Mouse (Mus musculus) embryonic facial prominence, embryonic 11.5 days (tissue): ENCODE results near the gene Efnb1. TPM values are rescaled to one million over a fixed set of nuclear protein-coding genes. Genes with fewer than 3 reads are reported as not detected.

Source experiments
- ATAC-seq: fragments of 200-750 bp; cut with Nextera tagmentation; replicated peaks from 2 replicates; pipeline ENCODE4 v1.8.0; 2017; ENCODE audit warnings: low read depth; ENCODE audit not compliant: insufficient number of reproducible peaks, low FRiP score, low TSS enrichment
- DNase-seq: peaks from one replicate; pipeline ENCODE4 v3.0.0-alpha.2; 2015; ENCODE audit warnings: low spot score
- H3K27ac ChIP-seq: fragments of 300-500 bp; sonication (generic); replicated peaks from 2 replicates; pipeline ENCODE4 v1.5.1; 2014; ENCODE audit warnings: mild to moderate bottlenecking, low read depth, low read length, control low read depth
- H3K27me3 ChIP-seq: fragments of 300-500 bp; sonication (generic); 2 replicates; pipeline ENCODE4 v1.6.1; 2014; ENCODE audit warnings: mild to moderate bottlenecking, low read length, moderate library complexity, mixed read lengths; ENCODE audit not compliant: control insufficient read depth, insufficient read depth
- H3K36me3 ChIP-seq: fragments of 300-500 bp; sonication (generic); replicated peaks from 2 replicates; pipeline ENCODE4 v1.6.1; 2014; ENCODE audit warnings: low read depth, mild to moderate bottlenecking, low read length, moderate library complexity, mixed read lengths; ENCODE audit not compliant: control insufficient read depth, insufficient read depth
- H3K4me1 ChIP-seq: fragments of 300-500 bp; sonication (generic); 2 replicates; pipeline ENCODE4 v1.6.1; 2014; ENCODE audit warnings: low read length, mixed read lengths; ENCODE audit not compliant: control insufficient read depth, insufficient read depth
- H3K4me2 ChIP-seq: fragments of 300-500 bp; sonication (generic); 2 replicates; pipeline ENCODE4 v1.6.1; 2014; ENCODE audit warnings: low read depth, mild to moderate bottlenecking, control low read depth, low read length, moderate library complexity
- H3K4me3 ChIP-seq: fragments of 300-500 bp; sonication (generic); 2 replicates; pipeline ENCODE4 v1.5.1; 2014; ENCODE audit warnings: low read depth, low read length, control low read depth
- H3K9ac ChIP-seq: fragments of 300-500 bp; sonication (generic); replicated peaks from 2 replicates; pipeline ENCODE4 v1.6.1; 2014; ENCODE audit warnings: mild to moderate bottlenecking, control low read depth, low read length
- H3K9me3 ChIP-seq: fragments of 300-500 bp; sonication (generic); replicated peaks from 2 replicates; pipeline ENCODE4 v1.6.1; 2016; ENCODE audit warnings: mild to moderate bottlenecking, low read length, inconsistent platforms, mixed read lengths; ENCODE audit not compliant: control insufficient read depth
- WGBS: fragments of 180-500 bp; shearing (Covaris S2); extraction: QIAGEN DNeasy Blood & Tissue Kit; methylation state at CpG from one replicate; pipeline ENCODE4 v1.1.7; 2014; 5-methylcytosine and 5-hydroxymethylcytosine counted together
- polyA plus RNA-seq: library from polyadenylated mRNA; unstranded; fragments of >200 nt; fragmentation: Nextera tagmentation; extraction: Ambion mirVana; gene quantifications from 2 replicates; pipeline ENCODE4 v1.2.1, GENCODE M21; 2014

Gene Efnb1
- polyA plus RNA-seq, 1 experiment from 2014 or later, result 26.0 TPM

DNA sequence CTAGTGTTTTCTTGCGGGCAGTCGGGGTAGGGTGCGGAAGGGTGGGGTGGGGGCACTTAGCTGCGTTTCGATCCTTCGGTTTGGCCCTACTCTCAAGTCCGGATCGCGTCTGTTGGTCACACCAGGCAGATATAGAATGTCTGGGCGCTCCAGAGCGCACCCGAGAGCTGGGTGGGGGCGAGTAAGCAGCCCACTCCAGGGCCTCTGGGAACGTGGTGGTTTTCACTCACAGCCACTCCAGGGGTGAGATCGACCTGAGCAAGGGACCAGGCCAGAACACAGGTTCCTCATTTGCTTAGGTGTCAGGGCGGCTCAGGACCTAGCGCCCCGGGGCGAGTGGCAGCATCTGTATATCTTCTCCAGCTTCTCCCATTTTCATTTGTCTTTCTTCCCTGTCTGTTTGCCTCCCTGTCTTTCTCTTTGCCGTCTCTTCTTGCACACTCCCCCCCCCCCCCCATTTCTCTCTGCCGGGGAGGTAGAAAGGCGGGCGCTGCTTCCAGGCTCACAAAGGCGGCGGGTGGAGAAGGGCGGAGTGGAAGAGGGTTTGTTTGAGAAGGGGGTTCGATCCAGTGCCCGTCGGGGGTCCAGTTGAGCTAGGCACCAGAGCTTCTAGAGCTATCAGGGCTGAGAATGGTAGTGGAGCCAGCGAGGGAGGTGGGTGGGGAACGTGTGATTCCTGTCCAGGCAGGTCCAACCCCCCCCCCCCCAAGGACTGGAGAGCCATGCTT is 1.4 kb downstream of the Efnb1 start:
- Histone ChIP-seq H3K4me1 (no peaks in the 10 kb centered on the region; the same call in 1 of the 2 replicates), H3K4me3 (peak overlapping the region; percentile 78), H3K4me2 (peak overlapping the region; percentile 65), H3K9me3 (no peaks in the 10 kb centered on the region), H3K36me3 (no peaks in the 10 kb centered on the region), H3K27ac (no peak overlapping the region), H3K9ac (peak overlapping the region; percentile 84), H3K27me3 (no peaks in the 10 kb centered on the region)
- no peak for DNase-seq
- no peak for ATAC-seq
- WGBS, result 26% methylated on average over 31 of the region's 31 CpGs

DNA sequence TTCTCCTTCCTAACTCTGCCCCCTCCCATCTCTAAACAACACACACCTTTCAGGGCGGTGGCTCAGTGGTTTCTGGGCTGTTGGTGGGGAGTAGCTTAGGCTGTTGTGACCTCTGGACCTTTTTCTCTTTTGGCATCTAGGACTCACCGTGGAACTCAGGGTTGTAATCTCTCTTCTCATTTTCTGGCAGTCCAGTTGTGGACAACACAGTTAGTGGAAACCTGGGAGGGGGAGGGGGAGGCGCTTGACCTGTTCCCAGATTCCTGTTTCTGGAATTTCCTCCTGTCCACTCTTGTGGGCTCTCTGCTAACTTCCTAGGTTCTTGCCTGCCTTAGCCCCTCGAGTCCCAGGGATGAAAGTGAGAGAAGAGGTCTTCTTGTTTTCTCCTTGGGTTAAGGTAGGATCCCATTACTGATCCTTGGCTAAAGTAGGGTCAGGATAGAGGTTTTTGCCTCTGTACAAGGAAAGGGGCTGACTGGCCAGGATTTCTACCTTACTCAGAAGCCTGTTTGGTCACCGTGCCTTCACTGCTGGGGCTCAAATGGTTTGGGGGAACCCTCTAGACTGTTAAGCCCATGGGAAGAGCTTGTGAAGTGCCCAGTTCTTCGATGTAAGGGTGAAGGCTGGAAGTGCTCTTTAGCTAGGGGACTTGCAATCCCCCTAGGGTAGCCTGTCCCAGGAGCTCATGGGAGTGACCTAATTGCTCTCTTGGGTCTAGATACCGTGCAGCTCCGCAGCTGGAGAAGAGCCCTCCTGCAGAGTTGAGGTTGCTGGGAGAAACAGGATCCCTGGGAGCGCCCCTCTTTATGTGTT is 2.2 kb downstream of the Efnb1 start:
- no peak overlapping the region for H3K27ac ChIP-seq
- H3K4me1 ChIP-seq, result no peaks in the 10 kb centered on the region; the same call in 1 of the 2 replicates
- no peaks in the 10 kb centered on the region for H3K9me3 ChIP-seq
- no peak for DNase-seq
- H3K4me2 ChIP-seq, result peak overlapping the region; percentile 65
- no peak for ATAC-seq
- H3K4me3 ChIP-seq, result peak overlapping the region; percentile 78
- H3K36me3 ChIP-seq, result no peaks in the 10 kb centered on the region
- H3K9ac ChIP-seq, result peak overlapping the region; percentile 84
- WGBS, result 26% methylated on average over 9 of the region's 9 CpGs
- no peaks in the 10 kb centered on the region for H3K27me3 ChIP-seq

DNA sequence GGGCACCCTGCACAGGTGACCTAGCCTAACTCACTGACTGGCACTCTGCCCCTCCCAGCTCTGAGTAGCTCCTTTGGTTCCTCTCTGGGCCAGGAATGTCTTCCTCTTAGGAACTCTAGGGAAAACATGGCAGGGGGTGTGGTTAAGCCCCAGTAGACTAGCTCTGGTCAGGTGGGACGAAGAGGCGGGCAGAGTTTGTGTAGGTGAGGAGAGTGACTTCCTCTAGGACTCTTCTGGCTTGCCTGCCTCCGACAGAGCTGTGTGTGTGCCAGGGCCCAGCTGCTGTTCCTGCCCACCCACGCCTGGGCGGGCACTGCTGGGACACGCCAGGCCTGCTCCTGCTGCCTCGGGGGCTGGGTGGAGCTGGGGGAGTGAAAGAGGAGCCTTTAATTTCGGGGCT is 5.1 kb downstream of the Efnb1 start:
- Histone ChIP-seq H3K4me2 (peak overlapping the region; percentile 21), H3K9me3 (no peaks in the 10 kb centered on the region), H3K4me1 (no peaks in the 10 kb centered on the region; the same call in 1 of the 2 replicates), H3K27me3 (no peaks in the 10 kb centered on the region), H3K9ac (no peak overlapping the region; the same call in 1 of the 2 replicates), H3K4me3 (0 out of 2 replicates have a peak overlapping the region, but pooled peaks have one; percentile 6), H3K36me3 (no peaks in the 10 kb centered on the region), H3K27ac (0 out of 2 replicates have a peak overlapping the region, but pooled peaks have one; percentile 20)
- WGBS, result 74% methylated on average over 6 of the region's 8 CpGs
- ATAC-seq (no peak), DNase-seq (no peak)

DNA sequence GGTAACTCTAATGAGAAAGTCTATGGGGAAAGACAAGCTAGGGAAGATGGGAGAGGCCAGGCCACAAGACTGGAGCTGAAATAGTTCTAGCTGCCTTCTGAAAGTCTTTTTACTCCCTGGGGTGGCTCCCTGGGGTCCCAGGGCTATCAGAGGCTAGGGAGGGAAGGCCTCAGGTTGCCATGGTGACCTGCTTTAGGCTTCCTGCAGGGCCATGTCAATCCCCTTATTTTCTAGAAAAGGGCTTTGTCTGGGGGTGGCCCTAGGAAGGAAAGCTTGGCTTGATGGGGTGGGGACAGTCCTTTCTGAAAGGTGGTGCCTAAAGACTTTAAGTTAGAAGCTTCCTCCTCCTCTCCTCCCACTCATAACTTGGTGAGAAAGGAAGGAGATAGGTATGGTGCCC is 6.0 kb downstream of the Efnb1 start:
- Histone ChIP-seq H3K9ac (no peak overlapping the region), H3K27me3 (no peaks in the 10 kb centered on the region; the same call in 1 of the 2 replicates), H3K4me2 (no peak overlapping the region), H3K4me3 (no peak overlapping the region), H3K4me1 (no peaks in the 10 kb centered on the region; the same call in 1 of the 2 replicates), H3K9me3 (no peaks in the 10 kb centered on the region), H3K36me3 (no peaks in the 10 kb centered on the region), H3K27ac (no peak overlapping the region)
- no peak for ATAC-seq
- DNase-seq, result no peak

DNA sequence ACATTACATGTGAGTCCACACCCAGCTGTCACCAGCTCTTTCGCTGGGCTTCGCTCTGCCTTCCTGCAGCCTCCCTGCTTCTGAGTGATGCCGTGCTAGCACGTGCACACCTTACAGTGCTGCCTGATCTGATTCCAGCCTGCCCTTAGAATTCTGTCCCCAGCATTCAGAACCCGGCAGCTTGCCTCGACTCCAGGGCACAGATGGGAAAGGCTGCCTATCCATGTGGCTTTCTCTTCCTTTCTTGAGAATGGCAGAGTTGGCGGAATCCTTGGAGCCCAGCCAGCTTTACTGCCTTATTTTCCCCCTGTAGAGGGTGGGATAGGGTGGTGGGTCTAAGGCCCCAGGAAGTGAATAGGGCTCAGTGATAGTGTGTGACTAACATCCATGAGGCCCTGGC is 9.6 kb downstream of the Efnb1 start:
- H3K4me3 ChIP-seq, result no peak overlapping the region
- H3K27me3 ChIP-seq, result no peaks in the 10 kb centered on the region; the same call in 1 of the 2 replicates
- WGBS, result 87% methylated on average over 7 of the region's 7 CpGs

DNA sequence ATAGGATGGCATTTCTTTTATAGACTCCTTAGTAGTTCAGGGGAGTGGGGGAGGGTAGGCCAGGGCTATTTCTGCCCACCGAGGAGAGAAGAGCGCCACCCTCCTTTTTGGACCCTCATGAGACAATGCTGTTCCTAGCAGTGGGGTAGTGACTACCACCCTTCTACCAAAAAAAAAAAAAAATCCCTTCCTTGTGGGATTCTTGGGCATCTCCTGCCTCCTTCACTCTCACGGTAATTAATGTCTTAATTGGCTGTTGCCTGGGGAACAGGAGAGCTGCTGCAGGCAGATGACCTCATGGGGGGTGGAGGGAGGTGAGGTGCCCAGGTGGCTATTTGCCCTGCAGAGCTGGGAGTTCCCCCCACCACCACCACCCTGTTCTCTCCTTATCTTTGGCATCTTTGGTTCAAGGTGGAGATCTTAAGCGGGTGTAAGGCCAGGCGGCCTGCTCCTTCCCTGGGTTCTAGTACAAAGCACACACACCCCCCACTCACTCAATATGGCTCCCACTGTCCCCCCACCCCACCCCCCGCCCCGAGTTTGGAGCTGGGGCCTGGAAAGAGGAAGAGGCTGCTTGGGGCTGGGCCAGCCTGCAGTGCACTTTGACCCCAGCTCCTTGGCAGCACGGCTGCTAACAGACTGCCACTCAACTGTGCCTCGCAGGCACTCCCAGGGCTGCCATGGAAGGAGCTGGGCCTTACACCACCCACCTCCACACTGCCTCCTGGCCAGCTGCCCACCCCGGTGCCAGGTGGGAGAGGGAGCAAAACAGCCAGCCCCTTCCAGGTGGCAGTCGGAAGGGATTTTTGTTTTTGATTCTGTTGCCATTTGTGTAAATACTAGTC is 12.4 kb downstream of the Efnb1 start:
- H3K27me3 ChIP-seq, result no peaks in the 10 kb centered on the region; the same call in 1 of the 2 replicates
- H3K36me3 ChIP-seq, result no peaks in the 10 kb centered on the region
- 46% methylated on average over 10 of the region's 11 CpGs for WGBS
- no peak overlapping the region for H3K27ac ChIP-seq
- no peaks in the 10 kb centered on the region for H3K4me1 ChIP-seq
- H3K9ac ChIP-seq, result no peak overlapping the region
- no peak overlapping the region for H3K4me2 ChIP-seq
- no peaks in the 10 kb centered on the region for H3K9me3 ChIP-seq
- H3K4me3 ChIP-seq, result no peak overlapping the region
- ATAC-seq, result no peak
- no peak for DNase-seq

More for the DNA sequence above, 9.6 kb downstream of the Efnb1 start:
- Histone ChIP-seq H3K36me3 (no peaks in the 10 kb centered on the region), H3K4me2 (no peak overlapping the region), H3K4me1 (no peaks in the 10 kb centered on the region), H3K9ac (no peak overlapping the region), H3K9me3 (no peaks in the 10 kb centered on the region), H3K27ac (no peak overlapping the region)
- no peak for ATAC-seq
- DNase-seq, result no peak

DNA sequence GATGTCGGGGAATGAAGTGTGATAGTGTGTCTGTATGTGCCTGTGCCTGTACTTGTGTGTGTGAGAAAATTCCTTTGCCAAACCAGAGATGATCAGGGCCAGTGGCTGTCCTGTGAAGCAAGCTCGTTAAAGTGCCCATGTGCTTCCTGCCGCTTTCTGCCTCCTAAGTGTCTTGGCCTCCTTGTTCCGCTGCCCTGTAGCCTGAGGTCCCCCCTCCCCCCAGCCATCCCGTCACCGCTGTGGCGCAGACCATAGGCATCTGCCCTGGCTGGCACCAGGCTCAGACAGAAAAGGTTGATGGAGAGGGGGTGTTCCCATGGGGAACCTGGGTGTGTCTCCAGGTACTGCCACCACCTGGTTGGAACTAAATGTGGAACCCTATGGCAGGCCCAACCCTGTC is 13.1 kb downstream of the Efnb1 start:
- Histone ChIP-seq H3K9ac (no peak overlapping the region), H3K36me3 (no peaks in the 10 kb centered on the region), H3K4me1 (no peaks in the 10 kb centered on the region), H3K4me3 (no peak overlapping the region), H3K27ac (no peak overlapping the region), H3K4me2 (no peak overlapping the region), H3K27me3 (no peaks in the 10 kb centered on the region; the same call in 1 of the 2 replicates), H3K9me3 (no peaks in the 10 kb centered on the region)
- 69% methylated on average over 7 of the region's 7 CpGs for WGBS
- ATAC-seq (no peak), DNase-seq (no peak)
